Mouse (Mus musculus) heart, postnatal 0 days (tissue): ENCODE results near the gene Mpped1.

Experiments
- CTCF ChIP-seq: IDR thresholded peaks from 2 replicates; pipeline ENCODE4 v1.5.1; 2016; ENCODE audit warnings: antibody characterized with exemption, control low read depth, low read depth
- EP300 ChIP-seq: IDR thresholded peaks from 2 replicates; pipeline ENCODE4 v1.6.1; 2016; ENCODE audit warnings: antibody characterized with exemption, low read depth

DNA sequence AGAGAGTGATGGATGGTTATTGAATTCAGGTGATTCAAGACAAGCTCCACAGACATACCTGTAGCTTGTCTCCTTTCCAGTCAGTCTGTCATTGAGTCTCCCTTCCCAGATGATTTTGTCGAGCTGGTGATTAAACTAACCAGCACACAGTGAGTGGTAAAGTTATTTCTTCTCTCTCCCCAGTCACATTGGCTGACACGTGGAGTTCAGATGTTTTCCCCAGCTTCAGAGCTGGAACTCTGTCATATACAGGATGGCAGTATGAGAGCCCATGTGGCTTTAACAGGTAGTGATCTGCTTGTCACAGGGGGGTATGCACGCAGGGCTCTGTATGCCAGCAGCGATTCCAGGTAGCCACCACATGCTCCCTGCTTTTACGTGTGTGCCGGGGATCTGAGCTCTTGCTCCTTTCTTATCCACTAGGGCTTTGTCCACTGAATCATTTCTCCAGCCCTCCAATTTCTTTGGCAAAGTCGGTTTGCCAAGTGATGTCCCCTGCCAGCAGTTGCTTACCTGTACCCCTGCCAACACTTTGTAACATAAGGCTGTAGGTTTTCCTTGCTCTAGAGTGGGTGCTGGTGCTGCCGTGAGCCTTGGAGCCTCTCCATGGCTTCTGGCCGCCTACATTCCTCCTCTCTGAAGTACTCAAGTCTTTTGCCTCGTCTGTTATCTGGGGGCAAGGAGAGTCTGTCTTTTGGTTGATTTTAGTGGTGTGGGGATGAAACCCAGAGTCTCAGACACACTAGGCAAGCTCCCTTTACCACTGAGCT, 61.9 kb downstream of the Mpped1 start:
- TF ChIP-seq CTCF, result no peak
- TF ChIP-seq EP300, result no peak
